Mouse (Mus musculus) kidney, embryonic 16.5 days (tissue): ENCODE measurements around the gene Tmem184b. TPM values are rescaled to one million over a fixed set of nuclear protein-coding genes. Genes with fewer than 3 reads are reported as not detected.
A peak's percentile ranks its signal among the peaks of the same experiment; 100 is the strongest.

Source experiments
- ATAC-seq: fragments of 200-750 bp; cut with Nextera tagmentation; 2 replicates; pipeline ENCODE4 v1.8.0; 2017; ENCODE audit warnings: moderate TSS enrichment; ENCODE audit not compliant: low FRiP score, low TSS enrichment
- H3K27ac ChIP-seq: fragments of 300-500 bp; sonication (generic); 2 replicates; pipeline ENCODE4 v1.5.1; 2014; ENCODE audit warnings: low read length
- H3K27me3 ChIP-seq: fragments of 300-500 bp; sonication (generic); 2 replicates; pipeline ENCODE4 v1.6.1; 2014; ENCODE audit warnings: low read length, control low read depth, mixed read lengths; ENCODE audit not compliant: insufficient read depth
- H3K36me3 ChIP-seq: fragments of 300-500 bp; sonication (generic); 2 replicates; pipeline ENCODE4 v1.6.1; 2014; ENCODE audit warnings: low read length, control low read depth, mixed read lengths; ENCODE audit not compliant: insufficient read depth
- H3K4me1 ChIP-seq: fragments of 300-500 bp; sonication (generic); 2 replicates; pipeline ENCODE4 v1.6.1; 2014; ENCODE audit warnings: low read length, control low read depth, mixed read lengths; ENCODE audit not compliant: insufficient read depth
- H3K4me2 ChIP-seq: fragments of 300-500 bp; sonication (generic); replicated peaks from 2 replicates; pipeline ENCODE4 v1.6.1; 2014; ENCODE audit warnings: low read depth, low read length
- H3K4me3 ChIP-seq: fragments of 300-500 bp; sonication (generic); 2 replicates; pipeline ENCODE4 v1.5.1; 2014; ENCODE audit warnings: mild to moderate bottlenecking, low read length
- H3K9ac ChIP-seq: fragments of 300-500 bp; sonication (generic); replicated peaks from 2 replicates; pipeline ENCODE4 v1.6.1; 2014; ENCODE audit warnings: low read length
- H3K9me3 ChIP-seq: fragments of 300-500 bp; sonication (generic); 2 replicates; pipeline ENCODE4 v1.6.1; 2016; ENCODE audit warnings: low read length, control low read depth
- WGBS: fragments of 180-500 bp; shearing (Covaris S2); extraction: QIAGEN DNeasy Blood & Tissue Kit; methylation state at CpG from one replicate; pipeline ENCODE4 v1.1.7; 2014; 5-methylcytosine and 5-hydroxymethylcytosine counted together
- polyA plus RNA-seq: library from polyadenylated mRNA; unstranded; fragments of >200 nt; fragmentation: Nextera tagmentation; extraction: Ambion mirVana; gene quantifications from 2 replicates; pipeline ENCODE4 v1.2.1, GENCODE M21; 2015

Gene Tmem184b
- 75.0 and 80.5 TPM in 2 replicates for polyA plus RNA-seq

DNA sequence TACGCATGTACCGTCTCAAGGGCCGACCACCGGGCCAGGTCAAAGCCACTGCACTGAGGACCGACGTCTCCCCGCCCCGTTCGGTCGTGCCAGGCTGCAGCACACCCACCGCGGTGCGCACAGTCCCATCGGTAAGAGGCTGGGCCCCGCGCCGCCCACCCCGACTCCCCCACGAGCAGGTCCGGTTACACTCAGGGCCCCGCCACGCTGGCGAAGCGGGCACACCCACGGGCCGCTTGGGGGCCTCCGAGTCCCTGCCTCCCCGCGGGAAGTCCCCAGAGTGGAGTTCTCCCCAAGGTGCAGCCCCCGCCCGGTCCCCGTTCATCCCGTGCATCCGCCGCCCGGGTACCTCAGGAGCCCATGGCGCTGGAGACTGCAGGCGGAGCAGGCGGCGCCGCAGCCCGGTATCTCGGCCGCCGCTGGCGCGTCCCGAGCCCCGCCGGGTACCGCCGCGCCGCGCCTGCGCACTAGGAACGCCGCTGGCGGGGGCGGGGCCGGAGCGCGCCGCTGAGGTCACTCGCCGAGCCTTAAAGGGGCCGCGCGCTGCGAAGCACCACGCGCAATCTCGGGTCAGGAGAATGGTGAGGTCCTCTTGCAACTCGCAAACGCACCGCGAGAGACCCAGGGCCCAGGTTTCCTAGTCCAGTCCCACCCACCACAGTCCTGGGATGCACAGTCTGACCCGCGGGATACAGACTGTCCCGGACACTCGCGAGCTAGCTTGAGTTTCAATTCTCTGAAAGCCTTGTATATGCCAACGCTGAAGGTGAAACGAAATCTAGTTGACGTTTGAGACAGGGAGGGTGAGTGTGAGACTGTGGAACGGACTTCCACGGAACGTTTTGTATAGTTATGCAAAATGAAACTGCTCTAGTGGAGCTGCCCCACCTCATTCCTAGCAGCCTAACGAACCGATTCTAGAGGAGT is at the start of gene Tmem184b:
Tmem184b (minus strand) TSS at position 734 of the 927 bp plus-strand sequence.
- H3K4me1 ChIP-seq = peaks cover 40% of the 10 kb centered on the region
- no peaks in the 10 kb centered on the region for H3K27me3 ChIP-seq
- peak within 1 kb of the TSS; percentile 87 for H3K4me2 ChIP-seq
- H3K9me3 ChIP-seq = no peaks in the 10 kb centered on the region
- peak within 1 kb of the TSS; percentile 70 for H3K27ac ChIP-seq
- H3K4me3 ChIP-seq = peak within 1 kb of the TSS; percentile 79
- H3K9ac ChIP-seq = peak within 1 kb of the TSS; percentile 86
- H3K36me3 ChIP-seq = no peaks in the 10 kb centered on the region
- WGBS = under 1% methylated on average over 89 of the region's 90 CpGs
- peak; percentile 88 for ATAC-seq

DNA sequence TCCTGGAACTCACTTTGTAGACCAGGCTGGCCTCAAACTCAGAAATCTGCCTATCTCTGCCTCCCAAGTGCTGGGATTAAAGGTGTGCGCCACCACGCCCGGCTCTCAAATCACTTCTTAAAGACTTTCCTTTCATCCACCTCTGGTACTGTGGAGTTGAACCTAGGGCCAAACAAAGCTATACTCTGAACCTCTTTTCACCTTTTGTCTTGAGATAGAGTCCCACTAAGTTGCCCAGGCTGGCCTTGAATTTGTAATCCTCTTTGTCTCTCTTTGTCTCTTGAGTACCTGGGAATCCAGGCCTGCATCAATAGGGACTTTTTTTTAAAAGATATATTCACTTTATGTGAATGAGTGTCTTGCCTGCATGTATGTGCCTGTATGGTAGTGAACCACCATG is 44.7 kb upstream of the Tmem184b start:
- Histone ChIP-seq H3K9me3 (no peaks in the 10 kb centered on the region), H3K4me1 (peaks cover 3% of the 10 kb centered on the region; the same call in 1 of the 2 replicates), H3K4me3 (no peak overlapping the region), H3K9ac (no peak overlapping the region), H3K27ac (no peak overlapping the region), H3K27me3 (no peaks in the 10 kb centered on the region), H3K4me2 (no peak overlapping the region), H3K36me3 (no peaks in the 10 kb centered on the region)
- 96% methylated on average over 3 of the region's 3 CpGs for WGBS
- no peak for ATAC-seq

DNA sequence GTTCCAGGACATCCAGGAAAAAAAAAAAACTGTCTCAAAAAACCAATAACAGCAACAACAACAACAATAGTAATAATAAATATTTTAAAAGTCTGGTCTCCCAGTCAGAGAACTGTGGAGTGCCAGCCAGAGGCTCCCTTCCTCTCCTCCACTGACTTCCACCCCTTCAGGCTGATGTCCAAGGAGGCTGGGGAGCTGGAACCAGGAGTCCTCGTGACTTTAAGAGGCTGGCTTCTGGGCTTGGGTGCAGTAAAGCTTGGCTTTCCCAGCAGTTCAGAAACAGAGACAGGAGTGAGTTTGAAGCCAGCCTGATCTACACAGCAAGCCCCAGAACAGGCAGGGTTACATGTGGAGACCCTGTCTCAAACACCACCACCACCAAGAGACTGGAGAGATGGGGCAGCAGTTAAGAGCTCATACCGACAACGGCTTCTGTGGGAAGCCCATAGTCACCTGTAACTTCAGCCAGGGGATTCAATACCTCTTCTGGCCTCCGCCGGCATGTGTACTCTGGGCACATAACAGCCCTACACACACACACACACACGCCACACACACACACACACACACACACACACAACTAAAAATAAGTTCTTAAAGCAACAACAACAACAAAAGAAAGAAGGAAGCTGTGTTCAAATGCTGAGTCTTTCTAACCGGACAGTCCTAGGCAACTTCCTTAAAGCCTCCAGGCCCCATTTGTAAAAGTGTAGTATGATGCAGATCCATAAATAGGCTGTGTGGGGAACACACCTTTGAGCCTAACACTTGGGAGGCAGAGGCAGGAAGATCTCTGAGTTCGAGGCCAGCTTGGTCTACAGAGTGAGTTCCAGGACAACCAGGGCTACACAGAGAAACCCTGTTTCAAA is 42.7 kb upstream of the Tmem184b start:
- 80% methylated on average over 8 of the region's 8 CpGs for WGBS
- no peaks in the 10 kb centered on the region for H3K9me3 ChIP-seq
- no peaks in the 10 kb centered on the region for H3K36me3 ChIP-seq
- H3K4me1 ChIP-seq = peaks cover 11% of the 10 kb centered on the region
- no peak overlapping the region for H3K27ac ChIP-seq
- no peaks in the 10 kb centered on the region for H3K27me3 ChIP-seq
- no peak overlapping the region for H3K4me3 ChIP-seq
- ATAC-seq = no peak
- H3K9ac ChIP-seq = no peak overlapping the region
- H3K4me2 ChIP-seq = no peak overlapping the region

GRCm38 (mm10) chr15:79443856-79444410 is 40.6 kb upstream of the Tmem184b start:
- 62% methylated on average over 7 of the region's 7 CpGs for WGBS
- Histone ChIP-seq H3K9me3 (no peaks in the 10 kb centered on the region), H3K9ac (no peak overlapping the region), H3K27me3 (no peaks in the 10 kb centered on the region), H3K4me3 (no peak overlapping the region), H3K27ac (no peak overlapping the region), H3K36me3 (no peaks in the 10 kb centered on the region), H3K4me2 (no peak overlapping the region), H3K4me1 (peaks cover 32% of the 10 kb centered on the region)
- no peak for ATAC-seq

DNA sequence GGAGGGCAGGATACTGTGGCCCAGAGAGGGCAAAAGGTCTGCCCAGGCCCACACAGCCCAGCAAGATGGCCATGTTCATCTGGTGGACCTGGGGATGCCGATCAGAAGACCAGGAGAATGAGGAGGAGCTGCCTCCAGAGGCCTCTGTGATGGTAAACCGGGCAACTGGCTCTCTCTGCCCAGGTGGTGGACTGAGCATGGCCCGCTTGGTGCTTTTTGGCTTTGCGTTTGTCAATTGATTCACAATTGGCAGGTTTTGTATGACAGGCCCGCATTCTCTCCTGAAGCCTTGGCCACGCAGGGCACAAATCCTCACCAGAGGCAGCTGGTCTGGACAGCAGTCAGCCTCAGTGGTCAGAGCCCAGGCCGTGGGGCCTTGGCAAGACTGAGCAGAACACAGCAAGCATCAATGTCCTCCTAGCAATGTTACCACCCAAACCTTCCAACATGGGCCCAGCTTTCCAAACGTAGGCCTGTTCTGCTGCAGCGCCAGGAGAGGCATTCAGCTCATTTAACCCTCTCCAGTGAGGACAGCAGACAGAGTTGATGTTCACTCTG is 39.7 kb upstream of the Tmem184b start:
- no peak overlapping the region for H3K9ac ChIP-seq
- H3K4me2 ChIP-seq = no peak overlapping the region
- no peak overlapping the region for H3K27ac ChIP-seq

DNA sequence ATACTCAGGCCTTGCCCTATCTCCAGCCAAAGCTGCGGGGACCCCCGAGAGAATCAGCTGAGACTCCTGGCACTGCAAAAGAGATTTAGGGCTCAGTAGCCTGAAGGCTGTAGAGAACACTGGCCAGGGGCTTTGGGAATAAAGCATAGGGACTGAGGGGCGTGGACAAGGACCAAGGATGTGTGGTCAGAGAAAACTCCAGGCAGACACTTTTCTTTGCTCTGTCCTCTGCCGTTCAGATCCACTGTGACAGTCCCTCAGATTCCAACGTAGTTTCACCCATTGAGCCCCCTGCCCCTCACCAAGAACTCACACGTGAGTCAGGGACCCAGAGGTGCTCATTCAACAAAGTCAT is 38.9 kb upstream of the Tmem184b start:
- Histone ChIP-seq H3K4me1 (peaks cover 48% of the 10 kb centered on the region), H3K36me3 (peaks cover 13% of the 10 kb centered on the region), H3K9ac (peak overlapping the region; percentile 86), H3K9me3 (no peaks in the 10 kb centered on the region), H3K27me3 (no peaks in the 10 kb centered on the region), H3K27ac (peak overlapping the region; percentile 91), H3K4me3 (peak overlapping the region; percentile 70), H3K4me2 (peak overlapping the region; percentile 76)
- 1% methylated on average over 6 of the region's 6 CpGs for WGBS
- peak; percentile 10; the same call in 1 of the 2 replicates for ATAC-seq

More for the DNA sequence above, 39.7 kb upstream of the Tmem184b start:
- Histone ChIP-seq H3K27me3 (no peaks in the 10 kb centered on the region), H3K4me3 (no peak overlapping the region), H3K36me3 (peaks cover 6% of the 10 kb centered on the region; the same call in 1 of the 2 replicates), H3K4me1 (peaks cover 41% of the 10 kb centered on the region), H3K9me3 (no peaks in the 10 kb centered on the region)
- ATAC-seq = no peak
- WGBS = 88% methylated on average over 9 of the region's 9 CpGs

DNA sequence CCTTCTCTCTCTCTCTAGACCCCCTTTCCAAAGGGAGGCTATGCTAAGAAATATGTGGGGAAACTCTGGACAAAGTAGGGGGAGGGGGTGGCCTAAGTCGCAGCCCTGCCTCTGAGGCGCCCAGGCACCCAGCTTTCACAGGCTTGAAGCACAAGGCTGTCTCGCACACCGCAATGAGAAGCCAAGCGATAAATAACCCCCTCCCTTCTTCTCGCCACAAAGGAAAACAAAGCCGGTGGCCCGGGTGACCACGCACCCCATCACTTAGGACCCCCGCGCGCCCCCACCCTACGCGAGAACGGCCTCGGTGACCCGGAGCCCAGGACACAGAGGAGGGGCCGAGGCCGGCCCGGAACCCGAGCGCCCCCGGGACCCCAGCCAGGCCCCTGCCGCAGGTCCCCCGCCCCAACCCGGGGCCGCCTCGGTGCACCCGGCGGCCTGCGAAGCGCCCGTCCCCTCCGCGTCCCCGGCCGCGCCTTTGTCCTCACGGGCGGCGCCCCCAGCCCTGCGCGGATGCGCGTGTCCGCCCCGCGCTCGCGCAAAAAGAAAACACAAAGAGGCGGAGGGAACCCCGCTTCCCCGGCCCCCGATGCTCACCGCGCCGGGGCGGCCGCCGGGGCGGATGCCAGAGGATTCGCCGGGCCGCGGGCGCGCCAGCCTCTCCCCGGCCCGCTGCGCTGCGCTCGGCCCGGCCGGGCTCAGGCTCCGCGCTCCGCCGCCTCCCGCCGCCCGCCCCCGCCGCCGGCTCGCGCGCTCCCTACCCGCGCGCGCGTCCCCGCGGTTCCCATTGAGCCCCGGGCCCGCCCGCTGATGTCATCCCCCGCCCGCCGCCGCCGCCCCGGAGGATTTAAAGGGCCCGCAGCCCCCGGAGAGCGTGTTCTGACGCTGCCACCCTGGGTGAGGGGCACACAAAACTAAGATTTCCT is 38.2 kb upstream of the Tmem184b start:
- Histone ChIP-seq H3K36me3 (peaks cover 18% of the 10 kb centered on the region), H3K9me3 (no peaks in the 10 kb centered on the region), H3K27ac (peak overlapping the region; percentile 91), H3K27me3 (no peaks in the 10 kb centered on the region), H3K4me2 (peak overlapping the region; percentile 76), H3K4me3 (peak overlapping the region; percentile 70), H3K4me1 (peaks cover 54% of the 10 kb centered on the region), H3K9ac (peak overlapping the region; percentile 86)
- peak; percentile 58 for ATAC-seq
- WGBS = under 1% methylated on average over 81 of the region's 107 CpGs

DNA sequence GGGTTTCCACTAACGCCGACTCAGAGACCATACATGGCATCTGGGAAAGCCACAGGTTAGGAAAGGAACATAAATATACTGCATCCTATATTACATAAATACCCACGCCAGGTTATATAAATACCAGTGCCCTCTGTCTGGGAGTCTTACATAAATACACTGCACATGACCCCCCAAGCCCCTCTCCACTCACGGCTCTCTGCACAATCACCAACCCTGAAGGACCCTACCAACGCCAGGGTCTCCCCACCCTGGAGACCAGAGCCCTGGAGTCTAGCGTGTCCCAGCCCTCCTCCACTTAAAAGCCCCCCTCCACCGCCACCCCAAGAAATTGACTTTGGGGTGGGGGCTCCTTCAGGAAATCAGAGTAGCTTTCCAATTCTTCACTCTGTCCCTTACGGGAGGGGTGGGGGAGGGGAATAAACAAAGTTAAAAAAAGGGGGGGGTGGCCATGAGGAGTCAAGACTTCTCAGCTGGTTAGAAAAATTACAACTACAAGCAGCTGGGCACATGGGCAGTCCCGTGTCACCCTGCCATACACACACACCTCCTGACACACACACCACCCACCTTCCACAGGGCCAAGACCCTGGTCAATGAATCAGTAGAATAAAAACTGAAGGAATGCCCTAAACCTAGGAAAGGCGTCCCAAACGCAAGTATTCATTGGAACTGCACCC is 37.4 kb upstream of the Tmem184b start:
- no peaks in the 10 kb centered on the region for H3K27me3 ChIP-seq
- peak overlapping the region; percentile 70 for H3K4me3 ChIP-seq
- peak overlapping the region; percentile 76 for H3K4me2 ChIP-seq
- peak; percentile 31; the same call in 1 of the 2 replicates for ATAC-seq
- peak overlapping the region; percentile 86 for H3K9ac ChIP-seq
- H3K9me3 ChIP-seq = no peaks in the 10 kb centered on the region
- peaks cover 61% of the 10 kb centered on the region for H3K4me1 ChIP-seq
- WGBS = 7% methylated on average over 11 of the region's 11 CpGs
- peaks cover 18% of the 10 kb centered on the region for H3K36me3 ChIP-seq
- H3K27ac ChIP-seq = peak overlapping the region; percentile 91
